Mouse (Mus musculus): ENCODE data around the gene Pigb.

Gene Pigb

GRCm38 (mm10) chr9:73047906-73048305 lies 7.7 kb upstream of the Pigb start:
- no peak for DNase-seq (ENCODE audit: inconsistent age in 2 of 2, low spot score in 1 of 2)

GRCm38 (mm10) chr9:73045711-73046110 lies 5.5 kb upstream of the Pigb start:
- no peak for DNase-seq (ENCODE audit: inconsistent age in 2 of 2, low spot score in 1 of 2)

- peak in 1 of 2 experiments; percentile 78 for DNase-seq (ENCODE audit: inconsistent age in 2 of 2, low spot score in 1 of 2)
These were observed 5.0 kb upstream of the Pigb start for GRCm38 (mm10) chr9:73045204-73045603.

- DNase-seq (ENCODE audit: inconsistent age in 2 of 2, low spot score in 1 of 2), result peak; percentile 86 to 96
These were observed 4.2 kb upstream of the Pigb start, which contains the start of gene Rab27a for GRCm38 (mm10) chr9:73044146-73045079. Gene Rab27a, plus strand, starts transcription at chr9:73044854.

GRCm38 (mm10) chr9:73039222-73039945 lies 794 bp downstream of the Pigb start:
- DNase-seq (ENCODE audit: inconsistent age in 2 of 2, low spot score in 1 of 2), result peak; percentile 93 to 97

GRCm38 (mm10) chr9:73033406-73033805 lies 6.8 kb downstream of the Pigb start:
- no peak for DNase-seq (ENCODE audit: inconsistent age in 2 of 2, low spot score in 1 of 2)

GRCm38 (mm10) chr9:73031421-73031820 lies 8.8 kb downstream of the Pigb start:
- no peak for DNase-seq (ENCODE audit: inconsistent age in 2 of 2, low spot score in 1 of 2)

GRCm38 (mm10) chr9:73030443-73030842 lies 9.7 kb downstream of the Pigb start:
- no peak for DNase-seq (ENCODE audit: inconsistent age in 2 of 2, low spot score in 1 of 2)

- DNase-seq (ENCODE audit: inconsistent age in 2 of 2, low spot score in 1 of 2), result no peak
These were observed 14.2 kb downstream of the Pigb start for GRCm38 (mm10) chr9:73025818-73026636.

- DNase-seq (ENCODE audit: inconsistent age in 2 of 2, low spot score in 1 of 2), result peak; percentile 65 to 86
These were observed 19.5 kb downstream of the Pigb start for GRCm38 (mm10) chr9:73020566-73021097.

- peak in 1 of 2 experiments; percentile 60 for DNase-seq (ENCODE audit: inconsistent age in 2 of 2, low spot score in 1 of 2)
These were observed 20.3 kb downstream of the Pigb start for GRCm38 (mm10) chr9:73019841-73020240.

- no peak for DNase-seq (ENCODE audit: inconsistent age in 2 of 2, low spot score in 1 of 2)
These were observed 25.5 kb downstream of the Pigb start for GRCm38 (mm10) chr9:73014724-73015123.

- DNase-seq (ENCODE audit: inconsistent age in 2 of 2, low spot score in 1 of 2), result no peak
These were observed 27.5 kb downstream of the Pigb start for GRCm38 (mm10) chr9:73012629-73013028.

- DNase-seq (ENCODE audit: inconsistent age in 2 of 2, low spot score in 1 of 2), result no peak
These were observed 31.8 kb downstream of the Pigb start for GRCm38 (mm10) chr9:73008384-73008783.

GRCm38 (mm10) chr9:73006175-73006574 lies 34.0 kb downstream of the Pigb start:
- DNase-seq (ENCODE audit: inconsistent age in 2 of 2, low spot score in 1 of 2), result no peak

GRCm38 (mm10) chr9:73005106-73005505 lies 35.1 kb downstream of the Pigb start:
- DNase-seq (ENCODE audit: inconsistent age in 2 of 2, low spot score in 1 of 2), result no peak

GRCm38 (mm10) chr9:73004076-73004475 lies 36.1 kb downstream of the Pigb start:
- no peak for DNase-seq (ENCODE audit: inconsistent age in 2 of 2, low spot score in 1 of 2)

- peak; percentile 40 to 64 for DNase-seq (ENCODE audit: inconsistent age in 2 of 2, low spot score in 1 of 2)
These were observed 38.0 kb downstream of the Pigb start for GRCm38 (mm10) chr9:73002177-73002576.

GRCm38 (mm10) chr9:73001314-73002011 lies 38.7 kb downstream of the Pigb start:
- no peak for DNase-seq (ENCODE audit: inconsistent age in 2 of 2, low spot score in 1 of 2)

GRCm38 (mm10) chr9:73000487-73000886 lies 39.7 kb downstream of the Pigb start:
- no peak for DNase-seq (ENCODE audit: inconsistent age in 2 of 2, low spot score in 1 of 2)

Measured in adrenal gland, adult (tissue).